Mouse (Mus musculus) liver, postnatal 0 days (tissue): Measurements from ENCODE around the gene Rem1.

Source experiments
- CTCF ChIP-seq: sonication (generic); IDR thresholded peaks from 2 replicates; pipeline ENCODE4 v1.5.1; 2016; ENCODE audit warnings: antibody characterized with exemption, low read depth
- EP300 ChIP-seq: IDR thresholded peaks from 2 replicates; pipeline ENCODE4 v1.6.1; 2016; ENCODE audit warnings: antibody characterized with exemption, low read depth, mild to moderate bottlenecking

GRCm38 (mm10) chr2:152633334-152633733 lies 6.6 kb downstream of the Rem1 start:
- TF ChIP-seq CTCF (no peak), EP300 (no peak)
